Mouse (Mus musculus) adrenal gland, postnatal 25 days (tissue): ENCODE data around the gene Olig3. TPM values are rescaled to one million over a fixed set of nuclear protein-coding genes. Genes with fewer than 3 reads are reported as not detected.

ENCODE experiments used
- DNase-seq: peaks from one replicate; pipeline ENCODE4 v3.0.0; 2021; ENCODE audit warnings: mixed read lengths
- long read RNA-seq: library from polyadenylated mRNA; stranded (forward); transcript quantifications from one replicate; pipeline ENCODE4 v2.0.0, GENCODE M21; 2021
- total RNA-seq: library from RNA; stranded (reverse); gene quantifications from 2 replicates; pipeline ENCODE4 v1.2.3, GENCODE M21; 2021

Gene Olig3
- total RNA-seq, result not detected in 2 replicates
- long read RNA-seq, result 0 reads

DNA sequence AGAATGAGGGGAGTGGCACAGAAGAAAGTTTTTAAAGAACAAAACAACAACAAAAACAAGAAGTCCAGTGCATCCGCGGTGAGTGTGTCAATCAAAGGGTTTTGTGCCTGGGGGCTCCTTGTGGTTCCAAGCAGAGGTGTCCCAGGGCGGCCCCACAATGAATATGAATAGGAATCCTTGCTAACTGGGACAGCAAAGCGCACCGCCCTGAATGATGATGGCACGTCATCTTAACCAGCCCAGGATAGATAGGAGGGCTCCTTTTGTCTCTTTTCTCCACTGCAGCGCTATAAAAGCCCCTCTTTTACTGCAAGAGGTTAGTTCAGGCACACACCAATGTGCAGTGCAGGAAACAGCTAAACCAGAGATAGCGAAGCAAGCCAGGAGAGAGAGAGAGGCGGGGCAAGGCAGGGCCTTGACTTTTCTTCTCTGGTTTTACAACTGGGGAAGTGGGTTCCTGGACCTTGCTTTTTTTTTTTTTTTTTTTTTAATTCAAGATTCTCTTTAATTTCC is at the start of gene Olig3:
TSS of gene Olig3 (plus strand) at position 463 of the 513 bp plus-strand sequence.
- DNase-seq, result no peak

DNA sequence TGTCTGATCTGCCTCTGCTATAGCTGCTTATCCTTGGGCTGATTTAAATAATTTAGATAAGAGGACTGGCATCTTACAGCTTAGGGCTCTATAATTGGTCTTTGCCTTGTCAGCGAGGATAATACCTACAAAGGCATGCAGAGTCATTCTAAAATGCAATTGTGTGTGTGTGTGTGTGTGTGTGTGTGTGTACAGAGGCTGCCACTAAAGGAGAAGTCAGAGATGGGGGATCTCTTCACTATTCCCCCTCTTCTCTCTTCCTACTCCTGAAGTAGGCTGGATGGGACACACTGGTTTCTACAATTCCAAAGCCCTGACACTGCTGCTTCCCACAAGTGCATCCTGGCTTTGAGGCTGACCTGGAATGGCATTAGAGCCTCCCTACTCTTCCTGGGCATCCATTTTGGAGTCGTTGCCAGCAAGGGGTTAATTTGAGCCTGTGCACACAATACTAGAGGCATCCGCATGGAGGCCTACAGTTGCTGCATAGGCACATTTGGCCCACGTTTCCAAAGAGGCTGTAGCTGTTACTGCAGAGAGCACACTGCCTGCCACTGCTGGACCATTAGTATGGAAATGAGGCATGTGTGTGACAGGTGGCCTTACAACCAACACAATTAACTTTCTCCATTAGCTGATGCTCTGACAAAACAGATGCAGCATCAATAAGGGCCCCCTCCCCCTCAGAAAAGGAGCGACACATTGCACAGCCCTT is 46.5 kb upstream of the Olig3 start:
- DNase-seq, result no peak

DNA sequence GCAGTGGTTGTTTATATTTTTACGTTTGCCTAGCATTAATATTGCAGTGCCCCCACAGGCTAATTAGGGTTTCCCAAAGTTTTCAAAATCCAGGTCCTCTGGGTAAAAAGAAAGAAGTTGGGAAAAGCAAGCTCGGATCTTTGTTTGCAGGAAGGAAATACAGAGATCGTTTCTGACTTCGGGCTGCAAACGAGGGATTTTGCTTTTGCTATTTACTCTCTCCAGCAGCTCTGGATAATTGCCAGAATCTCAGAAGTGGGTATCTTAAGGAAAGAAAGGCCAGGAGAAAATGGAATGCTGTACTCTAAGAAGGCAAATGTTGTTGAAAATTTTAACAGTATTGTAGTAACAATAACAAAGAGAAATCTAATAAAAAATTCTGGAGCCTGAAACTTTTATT is 45.9 kb upstream of the Olig3 start:
- no peak for DNase-seq

DNA sequence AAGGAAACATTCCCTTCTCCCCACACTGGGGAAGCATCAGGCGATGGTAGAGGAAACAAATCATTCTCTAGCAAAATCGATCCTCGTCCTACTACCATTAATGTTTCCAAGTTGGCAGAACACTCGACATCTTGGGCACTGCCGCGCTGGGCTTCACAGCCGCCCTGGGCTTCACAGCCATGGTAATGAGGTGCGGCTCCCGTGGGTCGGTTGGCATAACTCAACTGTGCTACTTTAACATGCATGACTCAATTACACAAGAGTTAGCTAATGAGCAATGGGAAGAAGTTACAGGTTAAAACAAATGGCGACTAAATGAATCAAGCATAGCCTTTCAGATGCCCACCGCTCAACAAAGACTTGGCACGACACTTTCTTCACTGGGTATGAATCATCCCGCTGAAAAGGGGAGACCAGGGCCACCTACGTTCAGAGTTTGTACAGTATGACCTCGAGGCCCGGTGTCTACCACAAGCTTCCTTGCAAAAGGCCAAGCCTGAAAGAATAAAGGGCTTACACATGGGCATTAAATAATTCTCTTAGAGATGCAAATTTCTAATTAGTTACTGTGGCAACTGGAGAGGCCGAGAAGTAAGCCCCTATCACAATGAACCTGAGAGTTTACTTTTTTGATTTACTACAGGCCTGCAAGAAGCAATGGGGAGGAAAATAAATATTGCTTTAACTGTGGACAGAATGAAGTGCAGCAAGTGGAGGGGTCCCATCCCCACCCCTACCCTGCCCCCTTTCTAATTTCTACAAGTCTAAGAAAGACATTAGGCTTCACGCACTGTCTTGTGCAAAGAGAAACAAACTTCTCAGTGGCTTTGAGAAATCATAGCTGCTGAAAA is 38.1 kb upstream of the Olig3 start:
- no peak for DNase-seq

DNA sequence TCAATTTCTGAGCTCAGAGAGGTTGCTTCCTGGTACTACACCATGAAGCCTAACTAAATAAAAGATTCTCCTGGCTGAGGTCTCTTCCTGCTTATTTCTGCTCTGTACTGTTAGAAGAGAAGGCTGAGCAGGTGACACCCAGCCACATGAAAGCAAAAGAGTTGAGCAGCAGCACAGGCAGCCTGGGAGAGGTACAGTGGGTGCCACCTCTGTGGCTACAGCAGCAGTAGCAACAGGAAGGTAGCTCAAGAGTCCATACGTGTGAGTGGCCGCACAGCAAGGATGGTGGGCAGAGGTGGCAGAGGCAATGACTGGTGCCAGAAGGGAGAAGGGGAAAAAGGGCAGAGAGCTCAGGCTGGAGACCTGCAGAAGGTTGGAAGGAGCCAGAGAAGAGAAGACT is 34.6 kb upstream of the Olig3 start:
- no peak for DNase-seq

DNA sequence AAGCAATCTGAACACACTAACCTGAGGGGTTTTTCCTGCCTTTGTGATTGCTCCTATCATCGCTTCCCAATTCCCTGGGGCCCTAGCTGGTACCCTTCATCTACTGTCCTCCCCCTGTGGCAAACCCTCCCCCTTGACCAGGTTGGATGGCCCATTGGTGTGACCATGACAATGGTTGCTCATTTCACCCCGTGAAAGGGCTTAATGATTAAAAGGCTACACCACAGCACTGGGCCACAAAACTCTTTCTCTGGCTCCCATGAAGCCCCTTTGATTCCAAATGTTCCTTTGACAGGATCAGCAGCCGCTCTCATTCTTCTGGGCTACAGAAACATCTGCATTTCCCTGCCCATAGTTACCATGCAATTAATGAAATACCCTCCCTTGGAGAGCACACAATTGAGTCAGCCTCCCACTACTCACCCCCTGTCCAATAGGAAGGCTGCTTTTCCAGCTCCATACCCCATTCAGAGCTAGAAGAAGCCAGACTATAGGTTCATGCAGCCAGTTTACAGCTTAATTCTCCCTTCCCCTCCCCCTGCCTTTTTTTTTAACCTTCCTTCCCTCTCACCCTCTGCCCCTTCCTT is 27.0 kb upstream of the Olig3 start:
- DNase-seq, result no peak

DNA sequence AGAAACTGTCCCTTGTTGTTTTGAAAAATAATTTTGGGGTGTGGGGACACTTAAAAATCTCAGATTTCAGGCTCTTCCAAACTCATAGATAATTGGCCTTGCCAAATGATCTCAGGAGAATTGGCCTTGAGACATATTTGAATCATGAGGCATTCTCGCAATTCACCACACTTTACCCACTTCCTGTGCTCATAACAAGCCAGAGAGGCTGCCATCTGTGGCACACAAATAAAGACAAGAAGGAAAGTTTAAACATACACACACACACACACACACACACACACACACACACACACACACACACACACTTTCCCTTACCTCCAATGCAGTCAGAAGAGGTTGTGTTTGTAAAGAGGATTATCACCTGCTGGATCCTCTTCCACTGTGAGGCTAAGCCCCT is 22.9 kb upstream of the Olig3 start:
- no peak for DNase-seq

DNA sequence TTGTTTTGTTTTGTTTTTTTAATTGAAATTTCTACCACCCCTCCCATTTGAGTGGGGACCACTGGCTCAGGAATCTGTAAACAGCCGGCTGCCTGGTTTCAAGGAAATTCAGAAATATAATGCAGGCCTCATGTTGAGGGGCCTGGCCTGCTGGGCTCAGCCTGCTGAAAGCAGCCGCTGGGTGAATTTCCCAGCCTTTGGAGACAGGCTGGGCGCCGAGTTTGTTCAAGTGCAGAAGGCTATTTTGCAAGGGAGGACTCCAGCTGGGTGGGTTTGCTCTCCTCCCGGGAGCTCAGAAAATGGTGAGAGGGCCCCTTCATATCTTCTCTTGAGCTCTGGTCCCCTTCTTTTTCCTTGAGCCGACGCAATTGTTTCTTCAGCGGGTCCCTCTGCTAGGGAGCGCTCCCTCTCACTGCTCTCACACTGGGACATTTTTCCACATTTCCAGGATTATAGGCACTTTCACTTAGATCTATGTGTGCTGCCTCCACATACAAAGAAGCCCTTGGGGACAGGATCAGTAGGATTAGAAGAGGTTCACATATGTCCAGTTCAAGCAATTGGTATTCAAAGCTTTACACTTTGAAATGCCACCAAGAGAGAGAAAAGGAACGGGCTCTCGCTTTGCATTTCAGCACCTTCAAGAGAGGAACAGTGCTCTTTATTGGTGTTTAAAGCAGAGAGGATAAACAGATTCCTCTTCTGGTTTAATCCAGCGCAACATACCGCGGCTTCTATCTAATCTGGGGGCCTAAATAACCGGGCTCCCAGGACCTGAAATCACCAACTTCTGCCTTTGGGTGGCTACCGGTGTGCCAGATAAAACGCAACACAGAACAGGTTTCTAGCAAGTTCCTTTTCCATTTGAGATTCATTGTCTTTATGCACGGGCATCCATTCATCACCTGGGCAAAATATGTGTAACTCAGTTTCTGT is 17.4 kb upstream of the Olig3 start:
- no peak for DNase-seq

DNA sequence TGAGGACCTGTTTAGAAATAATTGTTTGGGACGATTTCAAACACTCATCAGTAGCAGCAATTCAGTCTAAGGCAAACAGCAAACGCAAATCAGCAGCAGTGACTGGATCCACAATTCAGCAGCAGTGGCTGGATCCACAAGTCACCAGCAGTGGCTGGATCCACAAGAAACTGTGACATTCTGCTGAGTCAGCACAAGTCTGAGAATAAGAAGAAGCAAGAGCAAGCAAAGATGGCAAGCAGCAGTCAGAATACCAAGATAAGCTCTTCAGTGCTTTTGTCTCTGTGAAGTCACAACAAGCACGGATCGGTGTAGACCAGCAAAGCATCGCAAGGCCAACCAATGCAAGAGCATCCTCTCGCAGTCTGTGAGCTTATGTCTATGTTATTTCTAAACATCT is 12.3 kb upstream of the Olig3 start:
- DNase-seq, result no peak

DNA sequence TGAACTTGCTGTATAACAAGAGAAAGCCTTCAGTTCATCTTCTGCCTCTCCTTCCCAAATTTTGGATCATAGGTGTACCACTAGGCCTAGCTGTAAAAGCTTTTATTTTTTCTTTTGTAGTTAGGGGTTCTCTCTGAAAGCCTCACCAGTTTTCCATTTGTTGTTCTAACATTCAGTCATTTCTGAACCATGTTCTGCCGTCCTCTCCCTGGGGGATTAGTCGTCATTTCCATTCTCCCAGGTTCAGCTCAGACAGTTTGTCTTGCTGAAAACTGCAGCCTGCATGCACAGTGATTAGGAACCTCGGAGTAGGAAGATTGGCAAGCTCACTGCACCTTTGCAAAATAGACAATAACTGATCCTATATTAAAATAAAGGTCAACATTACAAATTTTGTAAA is 7.0 kb upstream of the Olig3 start:
- DNase-seq, result no peak

DNA sequence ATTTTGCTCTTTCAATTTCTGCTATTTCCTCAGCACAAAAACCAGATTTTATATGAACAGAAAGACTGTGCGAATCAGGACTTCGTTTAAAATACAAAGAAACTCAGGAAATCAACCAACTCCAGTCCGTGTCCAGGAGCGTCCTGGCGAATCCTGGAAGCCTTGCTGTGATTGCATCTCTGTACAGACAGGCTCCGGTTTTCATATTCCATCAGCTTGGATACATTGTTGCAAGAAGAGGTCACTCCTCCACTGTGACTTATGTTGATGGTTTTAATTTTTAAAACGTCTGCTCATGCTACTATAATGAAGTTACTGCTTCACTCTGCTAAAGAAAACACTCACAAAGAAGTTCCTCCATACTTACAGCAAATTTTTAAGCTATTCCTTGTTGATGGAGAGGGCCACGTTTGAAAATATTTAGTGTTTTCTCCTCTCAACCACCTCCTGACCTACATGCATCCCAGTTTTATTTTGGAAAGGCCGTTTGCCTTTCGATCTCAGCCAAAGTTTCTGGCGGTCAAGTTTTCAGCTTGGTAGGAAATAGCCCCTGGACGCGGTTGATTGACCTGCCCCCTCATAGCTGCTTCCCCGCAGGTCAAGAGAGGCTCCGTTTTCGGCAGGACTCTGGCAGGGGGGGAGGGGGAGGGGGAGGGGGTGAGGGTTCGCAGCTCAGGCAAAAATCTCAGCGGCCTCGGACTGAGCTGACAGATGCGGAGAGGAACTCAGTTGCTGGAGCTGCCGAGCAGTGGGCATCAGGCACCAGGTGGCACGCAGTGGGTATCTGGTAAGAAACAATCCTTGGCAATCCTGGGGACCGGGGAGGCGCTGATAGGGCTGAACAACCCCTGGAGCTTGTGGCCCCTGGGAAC is 4.1 kb upstream of the Olig3 start:
- no peak for DNase-seq

DNA sequence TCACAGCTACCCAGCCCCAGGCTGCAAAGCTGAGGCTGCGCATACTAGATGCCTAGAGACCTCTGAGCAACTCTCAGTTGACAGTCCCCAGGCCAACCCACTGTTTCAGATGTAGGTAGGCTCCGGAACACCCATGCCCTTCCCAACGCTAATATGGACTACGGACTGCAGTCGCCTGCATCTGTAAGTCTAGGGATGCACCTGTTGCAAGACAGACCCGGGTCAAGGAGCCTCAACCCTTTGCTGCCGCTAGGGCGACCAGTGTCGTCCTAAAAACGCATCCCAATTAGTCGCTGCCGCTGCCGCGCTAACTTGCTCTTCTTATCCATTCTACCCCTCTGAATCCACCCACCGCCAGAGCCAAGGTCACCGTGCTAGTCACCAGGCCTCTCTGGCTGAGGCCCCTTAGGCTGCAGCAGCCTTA is 3.4 kb upstream of the Olig3 start:
- no peak for DNase-seq

DNA sequence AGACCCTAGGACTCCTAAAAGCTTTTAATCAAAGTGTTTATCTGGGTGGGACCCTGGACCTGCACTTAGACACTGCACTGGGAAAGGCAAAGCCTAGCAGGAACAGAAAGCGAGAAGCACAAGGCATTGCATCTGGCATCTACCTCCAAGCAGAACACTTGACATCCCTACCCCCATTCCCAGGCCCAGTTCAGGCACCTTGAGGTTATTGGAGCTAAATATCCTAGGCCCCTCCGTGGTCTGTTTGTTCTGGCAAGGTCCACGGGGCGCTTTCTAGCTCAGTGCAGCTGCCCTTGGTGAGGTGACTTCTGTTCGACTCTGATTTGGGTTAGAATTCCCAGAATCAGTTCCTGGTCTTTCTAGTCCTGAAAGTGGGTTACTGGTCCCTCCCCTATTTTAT is 2.7 kb upstream of the Olig3 start:
- no peak for DNase-seq

DNA sequence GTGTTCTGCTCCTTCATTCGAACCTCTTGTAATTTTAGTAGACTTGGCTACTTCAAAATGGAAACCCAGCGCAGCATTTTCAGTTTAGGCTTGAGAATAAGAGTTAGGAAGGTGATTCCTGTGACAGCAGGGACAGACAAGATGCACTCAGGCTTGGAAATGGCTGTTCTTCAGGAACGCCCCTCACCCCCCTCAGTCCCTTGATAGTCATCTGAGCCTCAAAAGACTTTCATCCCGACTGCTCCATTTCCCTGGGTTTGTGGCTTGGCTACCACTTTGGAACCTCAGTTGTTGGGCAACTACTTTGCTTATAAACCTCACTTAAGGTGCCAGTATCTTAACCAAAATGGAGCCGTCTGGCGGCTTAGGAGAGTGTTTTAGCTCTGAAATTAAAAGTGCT is 2.2 kb upstream of the Olig3 start:
- no peak for DNase-seq

DNA sequence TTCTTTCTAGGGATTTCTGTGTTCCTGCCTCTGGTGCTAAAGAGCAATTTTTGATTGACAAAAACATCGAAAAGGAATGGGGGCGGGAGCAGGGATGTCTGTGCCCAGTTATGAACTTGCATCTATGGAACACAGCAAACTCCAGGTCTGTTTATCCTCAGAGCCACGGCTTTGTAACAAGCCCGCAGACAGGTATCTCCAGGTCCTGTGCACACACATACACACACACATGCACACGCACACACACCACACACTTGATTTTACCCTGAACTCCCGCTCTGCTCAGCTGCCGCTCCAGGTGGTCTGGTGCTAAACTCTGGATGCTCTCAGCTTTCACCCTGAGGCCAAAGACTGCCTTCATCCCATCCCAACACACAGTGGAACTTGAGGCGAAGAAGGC is 1.3 kb upstream of the Olig3 start:
- no peak for DNase-seq

DNA sequence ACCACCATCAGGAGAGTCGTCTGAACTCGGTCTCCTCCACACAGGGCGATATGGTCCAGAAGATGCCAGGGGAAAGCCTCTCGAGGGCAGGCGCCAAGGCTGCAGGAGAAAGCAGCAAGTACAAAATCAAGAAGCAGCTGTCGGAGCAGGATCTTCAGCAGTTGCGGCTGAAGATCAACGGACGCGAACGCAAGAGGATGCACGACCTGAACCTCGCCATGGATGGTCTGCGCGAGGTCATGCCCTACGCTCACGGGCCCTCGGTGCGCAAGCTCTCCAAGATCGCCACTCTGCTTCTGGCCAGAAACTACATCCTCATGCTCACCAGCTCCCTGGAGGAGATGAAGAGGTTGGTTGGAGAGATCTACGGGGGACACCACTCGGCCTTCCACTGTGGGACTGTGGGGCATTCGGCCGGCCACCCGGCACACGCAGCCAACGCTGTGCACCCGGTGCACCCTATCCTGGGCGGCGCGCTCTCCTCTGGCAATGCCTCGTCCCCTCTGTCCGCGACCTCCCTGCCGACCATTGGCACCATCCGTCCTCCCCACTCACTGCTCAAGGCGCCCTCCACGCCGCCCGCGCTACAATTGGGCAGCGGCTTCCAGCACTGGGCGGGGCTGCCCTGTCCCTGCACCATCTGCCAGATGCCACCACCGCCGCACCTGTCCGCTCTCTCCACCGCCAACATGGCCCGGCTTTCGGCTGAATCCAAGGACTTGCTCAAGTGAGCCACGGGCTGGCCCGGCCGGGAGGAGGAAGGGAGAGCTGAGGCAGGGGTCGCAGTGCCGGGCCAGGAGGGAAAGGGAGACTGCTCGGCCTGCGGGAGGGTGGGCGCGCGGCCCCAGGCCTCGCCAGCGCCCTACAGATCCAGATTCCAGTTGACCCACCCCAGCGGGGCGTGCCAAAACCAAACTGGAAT is 648 bp downstream of the Olig3 start:
- no peak for DNase-seq

DNA sequence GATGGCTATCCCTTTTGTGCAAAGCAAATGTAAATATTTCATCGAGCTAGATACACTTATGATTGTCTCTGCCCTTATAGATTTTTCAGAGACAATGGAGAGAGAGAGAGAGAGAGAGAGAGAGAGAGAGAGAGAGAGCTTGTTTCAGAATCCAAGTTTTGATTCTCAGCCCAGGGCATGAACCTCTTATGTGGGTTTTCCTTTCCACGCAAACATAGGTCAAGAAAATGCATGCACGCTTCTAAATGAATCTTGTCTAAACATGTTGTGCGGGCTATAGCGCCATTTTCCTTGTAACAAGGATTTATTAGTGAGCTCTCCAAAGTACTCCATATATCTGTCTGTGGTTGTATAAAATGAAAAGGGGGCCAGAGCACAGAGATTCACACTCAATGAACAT is 1.5 kb downstream of the Olig3 start:
- no peak for DNase-seq

DNA sequence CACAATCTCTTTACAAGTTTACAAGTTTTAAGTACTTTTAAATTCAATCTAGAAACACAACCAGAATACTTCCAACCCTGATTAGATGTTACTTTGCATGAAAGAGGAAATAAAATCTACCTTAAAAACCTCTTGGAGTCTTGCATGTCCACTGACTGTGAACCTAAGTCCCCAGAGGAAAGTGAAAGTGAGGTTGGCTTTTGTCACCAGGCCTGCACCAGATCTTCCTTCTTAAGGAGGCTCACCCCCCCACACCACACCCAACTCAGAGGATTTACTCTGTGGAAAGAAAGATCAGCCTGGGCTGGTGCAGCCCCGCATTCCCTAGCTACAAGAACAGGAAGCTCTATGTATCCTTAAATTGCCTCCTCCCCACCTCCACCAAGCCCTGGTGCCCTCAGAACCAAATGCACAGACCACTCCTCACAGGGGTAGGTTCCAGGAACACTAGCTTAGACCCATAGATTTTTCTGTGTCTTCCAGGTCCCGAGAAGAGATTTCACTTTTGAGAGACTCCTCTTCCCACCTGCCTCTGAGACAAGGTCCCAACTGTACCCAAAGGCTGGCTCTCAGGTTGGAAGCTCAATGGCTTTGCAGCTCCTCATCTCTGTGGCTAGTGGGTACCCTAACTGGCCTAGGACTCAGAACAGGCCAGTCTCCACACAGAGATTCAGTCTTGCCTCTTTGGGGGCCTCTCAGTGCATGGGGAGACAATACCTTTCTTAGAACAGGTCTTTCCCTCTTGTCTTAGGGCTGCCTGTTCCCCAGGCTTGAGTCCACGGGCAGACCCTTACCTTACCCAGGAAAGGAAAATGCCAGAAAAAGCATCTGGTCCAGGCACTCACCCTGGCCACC is 4.3 kb downstream of the Olig3 start:
- no peak for DNase-seq
